Mouse (Mus musculus): ENCODE measurements around the gene Smim13.

DNA sequence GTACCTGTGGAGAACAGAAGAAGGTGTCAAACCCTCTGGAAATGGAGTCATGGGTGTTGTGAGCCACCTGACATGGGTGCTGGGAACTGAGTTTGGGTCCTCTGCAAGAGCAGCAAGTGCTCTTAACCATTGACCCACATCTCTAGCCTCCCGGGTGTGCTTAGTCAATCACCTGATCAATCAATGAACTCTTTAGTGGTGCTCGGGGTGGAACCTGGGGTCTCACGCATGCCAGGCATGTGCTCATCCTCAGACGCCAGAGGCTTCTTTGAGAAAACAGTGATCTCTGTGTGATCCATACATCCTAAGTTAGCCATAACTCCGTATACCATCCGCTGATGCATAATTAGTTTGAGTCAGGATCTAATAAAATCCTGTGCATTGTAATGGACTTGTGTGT, 14.5 kb upstream of the Smim13 start:
- TF ChIP-seq CTCF (IDR thresholded peaks at IDR 0.05; ENCODE audit: low read depth) (no peak), EP300 (optimal IDR thresholded peaks at IDR 0.05) (no peak)

All from stomach, postnatal 0 days (tissue).